Mouse (Mus musculus) lung, embryonic 16.5 days (tissue): ENCODE measurements at regions not wholly inside any gene's neighbourhood (a gene's known extent, or its start where the extent isn't known, plus 50 kb on each side); places are given as distances from the start of the nearest gene placed in this dataset.
"Not testable (repeated sequence)": the region's sequence is repeated elsewhere in the genome, so short reads cannot be mapped to it uniquely, and the experiment has no call there.

ENCODE experiments used
- ATAC-seq: fragments of 200-750 bp; cut with Nextera tagmentation; 2 replicates; pipeline ENCODE4 v1.8.0; 2017; ENCODE audit warnings: low read depth, mild to moderate bottlenecking, moderate library complexity
- H3K27ac ChIP-seq: fragments of 300-500 bp; sonication (generic); 2 replicates; pipeline ENCODE4 v1.5.1; 2014; ENCODE audit warnings: mild to moderate bottlenecking, control low read depth, low read length
- H3K27me3 ChIP-seq: fragments of 300-500 bp; sonication (generic); 2 replicates; pipeline ENCODE4 v1.6.1; 2014; ENCODE audit warnings: low read depth, low read length, mixed read lengths; ENCODE audit not compliant: control insufficient read depth, insufficient read depth
- H3K36me3 ChIP-seq: fragments of 300-500 bp; sonication (generic); 2 replicates; pipeline ENCODE4 v1.6.1; 2014; ENCODE audit warnings: low read length; ENCODE audit not compliant: control insufficient read depth, insufficient read depth
- H3K4me1 ChIP-seq: fragments of 300-500 bp; sonication (generic); replicated peaks from 2 replicates; pipeline ENCODE4 v1.6.1; 2014; ENCODE audit warnings: low read length, mixed read lengths; ENCODE audit not compliant: control insufficient read depth, insufficient read depth
- H3K4me2 ChIP-seq: fragments of 300-500 bp; sonication (generic); 2 replicates; pipeline ENCODE4 v1.6.1; 2014; ENCODE audit warnings: low read depth, low read length, control low read depth
- H3K4me3 ChIP-seq: fragments of 300-500 bp; sonication (generic); 2 replicates; pipeline ENCODE4 v1.5.1; 2014; ENCODE audit warnings: mild to moderate bottlenecking, low read length, control low read depth
- H3K9ac ChIP-seq: fragments of 300-500 bp; sonication (generic); 2 replicates; pipeline ENCODE4 v1.6.1; 2014; ENCODE audit warnings: low read length, control low read depth
- H3K9me3 ChIP-seq: fragments of 300-500 bp; sonication (generic); 2 replicates; pipeline ENCODE4 v1.6.1; 2016; ENCODE audit warnings: low read length; ENCODE audit not compliant: control insufficient read depth
- WGBS: fragments of 180-500 bp; shearing (Covaris S2); extraction: QIAGEN DNeasy Blood & Tissue Kit; methylation state at CpG from one replicate; pipeline ENCODE4 v1.1.7; 2014; 5-methylcytosine and 5-hydroxymethylcytosine counted together

GRCm38 (mm10) chr14:53935336-53935735 is 318.6 kb downstream of the Dad1 start:
- H3K27ac ChIP-seq, H3K9me3 ChIP-seq, H3K9ac ChIP-seq, H3K4me2 ChIP-seq, ATAC-seq, H3K36me3 ChIP-seq, H3K4me1 ChIP-seq, H3K27me3 ChIP-seq, H3K4me3 ChIP-seq: not testable (repeated sequence)
- 88% methylated on average over 6 of the region's 13 CpGs for WGBS

- Histone ChIP-seq H3K27ac (no peak overlapping the region), H3K4me3 (no peak overlapping the region), H3K36me3 (no peaks in the 10 kb centered on the region), H3K27me3 (no peaks in the 10 kb centered on the region), H3K9me3 (no peaks in the 10 kb centered on the region), H3K4me1 (no peaks in the 10 kb centered on the region), H3K4me2 (no peak overlapping the region), H3K9ac (no peak overlapping the region)
- ATAC-seq, result no peak
- WGBS, result 47% methylated on average over 1 of the region's 1 CpGs
Measured at GRCm38 (mm10) chr14:53910871-53911270, 343.0 kb downstream of the Dad1 start.

GRCm38 (mm10) chr14:53904578-53904977 is 349.3 kb downstream of the Dad1 start:
- no peak overlapping the region for H3K4me3 ChIP-seq
- no peaks in the 10 kb centered on the region for H3K36me3 ChIP-seq
- no peak overlapping the region for H3K27ac ChIP-seq
- H3K4me2 ChIP-seq, result no peak overlapping the region
- no peak for ATAC-seq
- no peak overlapping the region for H3K9ac ChIP-seq
- H3K4me1 ChIP-seq, result no peaks in the 10 kb centered on the region
- H3K9me3 ChIP-seq, result no peaks in the 10 kb centered on the region
- no peaks in the 10 kb centered on the region for H3K27me3 ChIP-seq
- 52% methylated on average over 3 of the region's 3 CpGs for WGBS

DNA sequence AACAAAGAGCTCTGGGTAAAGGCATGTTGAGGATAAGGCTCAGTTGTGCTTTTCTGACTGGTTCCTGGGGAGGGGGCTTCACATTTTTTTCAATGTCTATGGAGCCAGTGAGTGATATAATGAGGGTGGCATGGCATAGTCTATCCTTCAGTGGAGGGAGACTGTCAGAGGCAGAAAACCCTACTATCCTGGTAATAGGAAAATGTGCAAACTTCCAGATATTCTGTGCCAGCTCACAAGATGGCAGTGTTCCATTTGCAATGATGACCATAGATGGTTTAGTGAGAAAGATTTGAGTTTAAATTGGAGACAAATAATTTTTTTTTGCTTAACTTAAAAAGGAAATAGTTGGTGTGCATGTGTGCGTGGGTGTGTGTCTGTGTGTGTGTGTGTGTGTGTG is 352.8 kb downstream of the Dad1 start:
- Histone ChIP-seq H3K36me3 (no peaks in the 10 kb centered on the region), H3K27me3 (no peaks in the 10 kb centered on the region), H3K4me3 (no peak overlapping the region), H3K27ac (no peak overlapping the region), H3K9ac (no peak overlapping the region), H3K9me3 (no peaks in the 10 kb centered on the region), H3K4me1 (no peaks in the 10 kb centered on the region), H3K4me2 (no peak overlapping the region)
- no peak for ATAC-seq
- WGBS, result 75% methylated on average over 1 of the region's 1 CpGs

- Histone ChIP-seq H3K4me2 (no peak overlapping the region), H3K9me3 (no peaks in the 10 kb centered on the region), H3K27me3 (no peaks in the 10 kb centered on the region), H3K4me3 (no peak overlapping the region), H3K4me1 (no peaks in the 10 kb centered on the region), H3K27ac (no peak overlapping the region), H3K36me3 (no peaks in the 10 kb centered on the region), H3K9ac (no peak overlapping the region)
- ATAC-seq, result no peak
- WGBS, result 5% methylated on average over 3 of the region's 3 CpGs
Measured at GRCm38 (mm10) chr14:53881304-53881703, 372.6 kb downstream of the Dad1 start.

DNA sequence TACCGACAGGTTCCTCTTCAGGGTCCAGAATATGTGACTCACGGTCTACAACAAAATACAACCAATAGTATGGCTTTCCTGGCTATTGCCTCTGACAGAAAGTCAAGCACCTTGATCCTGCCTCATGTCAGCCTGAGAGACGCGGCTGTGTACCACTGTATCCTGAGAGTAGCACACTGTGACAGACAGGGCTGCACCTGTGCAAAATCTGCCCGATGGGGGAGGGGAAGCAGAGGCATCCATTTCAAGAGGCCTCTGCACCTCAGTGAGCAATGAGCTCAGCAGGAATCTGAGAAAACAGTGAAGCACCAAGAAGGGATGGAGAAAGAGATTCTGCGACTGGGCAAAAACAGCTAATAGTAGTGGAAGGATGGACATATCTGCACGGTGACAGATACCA is 377.3 kb downstream of the Dad1 start:
- no peaks in the 10 kb centered on the region for H3K27me3 ChIP-seq
- no peak overlapping the region for H3K9ac ChIP-seq
- H3K27ac ChIP-seq, result no peak overlapping the region
- 54% methylated on average over 7 of the region's 7 CpGs for WGBS
- no peaks in the 10 kb centered on the region for H3K36me3 ChIP-seq
- no peak for ATAC-seq
- no peak overlapping the region for H3K4me3 ChIP-seq
- H3K4me1 ChIP-seq, result no peaks in the 10 kb centered on the region
- no peak overlapping the region for H3K4me2 ChIP-seq
- no peaks in the 10 kb centered on the region for H3K9me3 ChIP-seq

DNA sequence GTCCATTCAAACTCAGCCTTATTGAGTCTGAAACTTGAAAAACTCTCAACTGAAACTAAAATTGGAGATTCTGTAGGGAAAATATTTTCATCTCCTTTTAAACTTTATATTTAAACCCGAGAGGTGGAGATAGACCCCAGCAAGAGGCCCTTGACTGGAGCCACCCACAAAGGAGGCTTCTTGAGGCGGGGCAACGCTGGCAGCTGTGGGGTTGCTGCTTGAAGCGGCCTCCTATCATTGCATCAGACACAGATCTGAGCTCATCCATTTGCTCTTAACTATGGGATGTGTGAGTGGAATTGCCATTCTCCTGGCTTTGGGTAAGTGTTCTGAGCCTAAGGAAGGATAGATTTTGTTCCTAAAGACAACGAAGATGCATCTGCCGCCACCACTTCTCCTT is 378.2 kb downstream of the Dad1 start:
- H3K36me3 ChIP-seq, result no peaks in the 10 kb centered on the region
- no peaks in the 10 kb centered on the region for H3K4me1 ChIP-seq
- H3K4me2 ChIP-seq, result no peak overlapping the region
- H3K27me3 ChIP-seq, result no peaks in the 10 kb centered on the region
- H3K27ac ChIP-seq, result no peak overlapping the region
- 63% methylated on average over 6 of the region's 6 CpGs for WGBS
- ATAC-seq, result no peak
- H3K4me3 ChIP-seq, result no peak overlapping the region
- H3K9me3 ChIP-seq, result no peaks in the 10 kb centered on the region
- H3K9ac ChIP-seq, result no peak overlapping the region

- no peak overlapping the region for H3K27ac ChIP-seq
Measured at GRCm38 (mm10) chr14:53847049-53847448, 406.9 kb downstream of the Dad1 start.

GRCm38 (mm10) chr14:53845646-53846045 is 408.3 kb downstream of the Dad1 start:
- Histone ChIP-seq H3K36me3 (no peaks in the 10 kb centered on the region), H3K27me3 (no peaks in the 10 kb centered on the region), H3K9me3 (no peaks in the 10 kb centered on the region), H3K27ac (no peak overlapping the region), H3K4me2 (no peak overlapping the region), H3K4me3 (no peak overlapping the region), H3K4me1 (no peaks in the 10 kb centered on the region), H3K9ac (no peak overlapping the region)
- no peak for ATAC-seq
- 85% methylated on average over 9 of the region's 9 CpGs for WGBS

More at GRCm38 (mm10) chr14:53847049-53847448, 406.9 kb downstream of the Dad1 start:
- Histone ChIP-seq H3K9ac (no peak overlapping the region), H3K36me3 (no peaks in the 10 kb centered on the region), H3K4me3 (no peak overlapping the region), H3K27me3 (no peaks in the 10 kb centered on the region), H3K4me2 (no peak overlapping the region), H3K9me3 (no peaks in the 10 kb centered on the region), H3K4me1 (no peaks in the 10 kb centered on the region)
- no peak for ATAC-seq
- 73% methylated on average over 7 of the region's 7 CpGs for WGBS

DNA sequence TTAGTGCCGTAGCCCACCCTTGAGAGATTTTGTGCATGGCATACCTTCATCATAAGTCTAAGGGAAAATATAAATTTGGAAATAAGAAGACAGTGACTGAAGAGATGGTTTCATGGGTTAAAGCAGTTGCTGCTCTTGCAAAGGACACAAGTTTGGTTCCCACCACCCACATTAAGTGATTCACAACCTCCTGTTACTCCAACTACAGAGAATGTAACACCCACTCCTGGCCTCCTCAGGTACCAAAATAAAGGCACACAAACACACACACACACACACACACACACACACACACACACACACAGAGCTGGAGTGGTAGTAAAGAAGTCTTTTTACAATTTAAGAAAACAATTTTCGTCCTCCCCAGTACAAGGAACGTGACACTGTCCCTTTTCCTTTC is 421.4 kb downstream of the Dad1 start:
- Histone ChIP-seq H3K27ac (no peak overlapping the region), H3K36me3 (no peaks in the 10 kb centered on the region), H3K4me3 (no peak overlapping the region), H3K9ac (no peak overlapping the region), H3K4me1 (no peaks in the 10 kb centered on the region), H3K9me3 (no peaks in the 10 kb centered on the region), H3K4me2 (no peak overlapping the region), H3K27me3 (no peaks in the 10 kb centered on the region)
- WGBS, result 81% methylated on average over 3 of the region's 3 CpGs
- no peak for ATAC-seq
